In the genomic region with DNA sequence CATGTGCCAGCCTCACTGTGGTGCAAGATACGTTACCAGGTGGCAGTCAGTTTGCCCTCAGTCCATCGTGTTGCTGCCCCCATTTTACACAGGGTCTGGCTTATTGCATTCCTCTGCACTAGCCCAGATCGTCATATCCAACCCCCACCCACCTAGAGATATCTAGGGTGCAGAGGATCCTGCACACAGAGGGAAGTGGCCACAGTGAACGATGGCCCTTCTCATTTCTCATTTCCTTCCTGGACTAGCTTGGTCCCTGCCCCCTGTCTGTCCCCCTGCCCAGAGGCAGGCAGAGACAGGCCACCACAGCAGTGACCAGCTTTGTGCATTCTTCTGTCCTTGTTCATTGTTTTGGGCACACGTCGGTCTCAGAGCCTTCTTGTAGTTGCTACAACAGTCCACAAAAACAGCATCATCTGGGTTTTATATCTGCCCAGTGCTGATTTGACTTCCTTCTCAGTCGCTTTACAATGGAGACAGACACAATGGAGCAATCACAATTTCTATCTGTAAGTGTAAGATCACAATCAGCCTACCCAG, we compare ENCODE assay signal across 9 mouse cellular contexts. TPM values are rescaled to one million over a fixed set of nuclear protein-coding genes. Genes with fewer than 3 reads are reported as not detected.
DNase-seq lines count a peak whose midpoint lies in the region; ATAC-seq and TF ChIP-seq lines count a peak whose summit lies in the region.
"Had no signal": no experiment of that assay in that cellular context is flagged by ENCODE, and none has a peak within 500 bp of the region (broad histone marks: within the 10 kb centered on the region; RNA-seq: fewer than 3 reads in every experiment).

No protein-coding gene starts in this region.

- no peaks in the 10 kb centered on the region for H3K27me3 ChIP-seq in lung, embryonic 14.5 days (ENCODE audit: insufficient read depth, low read length)
- no peaks in the 10 kb centered on the region for H3K27me3 ChIP-seq in limb, embryonic 14.5 days (ENCODE audit: control insufficient read depth, insufficient read depth, low read length)
- no peaks in the 10 kb centered on the region for H3K27me3 ChIP-seq in stomach, embryonic 15.5 days (replicated peaks)

- no peaks in the 10 kb centered on the region for H3K9me3 ChIP-seq in lung, embryonic 14.5 days (ENCODE audit: low read depth, low read length)
- no peaks in the 10 kb centered on the region for H3K9me3 ChIP-seq in limb, embryonic 14.5 days (ENCODE audit: control insufficient read depth, low read length)
- H3K9me3 ChIP-seq in stomach, embryonic 15.5 days = no peaks in the 10 kb centered on the region

- no peaks in the 10 kb centered on the region for H3K36me3 ChIP-seq in lung, embryonic 14.5 days (ENCODE audit: insufficient read depth)
- no peaks in the 10 kb centered on the region for H3K36me3 ChIP-seq in limb, embryonic 14.5 days (ENCODE audit: control insufficient read depth, insufficient read depth, low read length)
- no peaks in the 10 kb centered on the region for H3K36me3 ChIP-seq in stomach, embryonic 15.5 days

- no peak for TF ChIP-seq POLR2A in limb, embryonic 14.5 days (IDR thresholded peaks at IDR 0.05; ENCODE audit: borderline replicate concordance, extremely low read depth, insufficient read depth, insufficient read length)

- no peak overlapping the region for H3K9ac ChIP-seq in lung, embryonic 14.5 days
- H3K9ac ChIP-seq in limb, embryonic 14.5 days (ENCODE audit: low read depth, low read length, severe bottlenecking) = no peak overlapping the region
- no peak overlapping the region for H3K9ac ChIP-seq in stomach, embryonic 15.5 days

- TF ChIP-seq CTCF in lung, embryonic 14.5 days (IDR thresholded peaks at IDR 0.05; ENCODE audit: low read depth) = no peak

- H3K27ac ChIP-seq in lung, embryonic 14.5 days (ENCODE audit: low read depth) = peak overlapping the region; percentile 72; the same call in 1 of the 2 replicates
- 0 out of 2 replicates have a peak overlapping the region, but pooled peaks have one; percentile 19 for H3K27ac ChIP-seq in limb, embryonic 14.5 days (replicated peaks; ENCODE audit: low read depth, low read length)
- peak overlapping the region; percentile 83 for H3K27ac ChIP-seq in stomach, embryonic 15.5 days

- 49% methylated on average over 7 of the region's 7 CpGs for WGBS in lung, embryonic 14.5 days
- 68% methylated on average over 7 of the region's 7 CpGs for WGBS in limb, embryonic 14.5 days
- 47% methylated on average over 7 of the region's 7 CpGs for WGBS in stomach, embryonic 15.5 days

- ATAC-seq in lung, embryonic 14.5 days (ENCODE audit: insufficient read depth) = peak; percentile 12; the same call in 1 of the 2 replicates
- ATAC-seq in limb, embryonic 14.5 days (ENCODE audit: low FRiP score, low read depth) = no peak
- ATAC-seq in stomach, embryonic 15.5 days (ENCODE audit: insufficient read depth, low FRiP score, low read depth) = no peak

- peak overlapping the region; percentile 42 for H3K4me2 ChIP-seq in lung, embryonic 14.5 days
- H3K4me2 ChIP-seq in limb, embryonic 14.5 days (replicated peaks; ENCODE audit: low read depth, low read length, severe bottlenecking) = no peak overlapping the region
- peak overlapping the region; percentile 46; the same call in 1 of the 2 replicates for H3K4me2 ChIP-seq in stomach, embryonic 15.5 days

- peak; percentile 18 for DNase-seq in adrenal gland, postnatal 14 days
- DNase-seq in adrenal gland, postnatal 25 days = no peak
- no peak for DNase-seq in lung, embryonic 14.5 days
- no peak for DNase-seq in lung, postnatal 36 days
- no peak for DNase-seq in limb, embryonic 14.5 days (ENCODE audit: low spot score)
- no peak for DNase-seq in embryo, embryonic 10 days (ENCODE audit: low spot score)
- no peak for DNase-seq in cerebellum, adult 11-12 months

- peaks cover 11% of the 10 kb centered on the region; the same call in 1 of the 2 replicates for H3K4me1 ChIP-seq in lung, embryonic 14.5 days (ENCODE audit: insufficient read depth)
- H3K4me1 ChIP-seq in limb, embryonic 14.5 days (ENCODE audit: control insufficient read depth, insufficient read depth, low read length) = no peaks in the 10 kb centered on the region
- H3K4me1 ChIP-seq in stomach, embryonic 15.5 days = peaks cover 10% of the 10 kb centered on the region

- H3K4me3 ChIP-seq in lung, embryonic 14.5 days (ENCODE audit: low read depth, low read length) = no peak overlapping the region
- H3K4me3 ChIP-seq in limb, embryonic 14.5 days (replicated peaks; ENCODE audit: low read length) = no peak overlapping the region
- H3K4me3 ChIP-seq in stomach, embryonic 15.5 days (replicated peaks) = no peak overlapping the region
- H3K4me3 ChIP-seq: myocyte had no signal

RNA-seq across cellular contexts. Expression of gene Fgd3, which starts 13.3 kb away (rescaled TPM):
- 2.7 and 7.7 TPM in 2 replicates for total RNA-seq in adrenal gland, postnatal 14 days (2021)
- total RNA-seq in adrenal gland, postnatal 25 days (2021) = 1.5 and 2.8 TPM in 2 replicates
- polyA plus RNA-seq in lung, embryonic 14.5 days (2014; fragmentation: Nextera tagmentation; extraction: Ambion mirVana) = 0.34 and 0.42 TPM in 2 replicates
- polyA plus RNA-seq in limb, embryonic 14.5 days (2012; rRNA removed) = 1.1 and 1.2 TPM in 2 replicates
- 0.40 and 0.78 TPM in 2 replicates for polyA plus RNA-seq in limb, embryonic 14.5 days (2014; fragmentation: Nextera tagmentation; extraction: Ambion mirVana)
- polyA plus RNA-seq in stomach, embryonic 15.5 days (2015; fragmentation: Nextera tagmentation; extraction: Ambion mirVana) = 0.40 and 0.65 TPM in 2 replicates

RNA-seq across cellular contexts. Expression of gene Bicd2, which starts 34.5 kb away (rescaled TPM):
- 38.2 TPM in 2 replicates for total RNA-seq in adrenal gland, postnatal 14 days (2021)
- total RNA-seq in adrenal gland, postnatal 25 days (2021) = 43.7 and 45.2 TPM in 2 replicates
- 33.7 and 36.7 TPM in 2 replicates for polyA plus RNA-seq in lung, embryonic 14.5 days (2014; fragmentation: Nextera tagmentation; extraction: Ambion mirVana)
- polyA plus RNA-seq in limb, embryonic 14.5 days (2012; rRNA removed) = 30.5 and 30.7 TPM in 2 replicates
- 30.8 and 34.1 TPM in 2 replicates for polyA plus RNA-seq in limb, embryonic 14.5 days (2014; fragmentation: Nextera tagmentation; extraction: Ambion mirVana)
- 23.5 and 26.2 TPM in 2 replicates for polyA plus RNA-seq in stomach, embryonic 15.5 days (2015; fragmentation: Nextera tagmentation; extraction: Ambion mirVana)

RNA-seq across cellular contexts. Expression of gene Susd3, which starts 58.3 kb away (rescaled TPM):
- total RNA-seq in adrenal gland, postnatal 14 days (2021) = 0.70 and 3.6 TPM in 2 replicates
- 0.43 and 0.95 TPM in 2 replicates for total RNA-seq in adrenal gland, postnatal 25 days (2021)
- polyA plus RNA-seq in lung, embryonic 14.5 days (2014; fragmentation: Nextera tagmentation; extraction: Ambion mirVana) = 1.7 and 3.3 TPM in 2 replicates
- 2.1 and 2.6 TPM in 2 replicates for polyA plus RNA-seq in limb, embryonic 14.5 days (2012; rRNA removed)
- 2.2 and 2.8 TPM in 2 replicates for polyA plus RNA-seq in limb, embryonic 14.5 days (2014; fragmentation: Nextera tagmentation; extraction: Ambion mirVana)
- polyA plus RNA-seq in stomach, embryonic 15.5 days (2015; fragmentation: Nextera tagmentation; extraction: Ambion mirVana) = 1.5 and 2.3 TPM in 2 replicates

Comparison
In these comparisons a context has a peak if more than half of its experiments do, and no peak if none do; other contexts are left out.
1. H3K27ac ChIP-seq: peak in every context shown above with its lines; median percentile 83 in stomach, embryonic 15.5 days; 72 in lung, embryonic 14.5 days; 19 in limb, embryonic 14.5 days.